Mouse (Mus musculus): ENCODE data around the gene Il11.

The Il11 gene

GRCm38 (mm10) chr7:4788499-4789435 lies 6.1 kb upstream of the Il11 start:
- no peak for DNase-seq (ENCODE audit: low read depth, low spot score)

- no peak for DNase-seq (ENCODE audit: low read depth, low spot score)
Measured at GRCm38 (mm10) chr7:4783667-4784268, 1.1 kb upstream of the Il11 start.

GRCm38 (mm10) chr7:4782130-4782529 lies 529 bp downstream of the Il11 start:
- DNase-seq (ENCODE audit: low read depth, low spot score) = no peak

GRCm38 (mm10) chr7:4779921-4780320 lies 2.7 kb downstream of the Il11 start:
- no peak for DNase-seq (ENCODE audit: low read depth, low spot score)

GRCm38 (mm10) chr7:4777851-4778637 lies 4.6 kb downstream of the Il11 start:
- DNase-seq (ENCODE audit: low read depth, low spot score) = no peak

- DNase-seq (ENCODE audit: low read depth, low spot score) = no peak
Measured at GRCm38 (mm10) chr7:4776861-4777830, 5.5 kb downstream of the Il11 start.

- no peak for DNase-seq (ENCODE audit: low read depth, low spot score)
Measured at GRCm38 (mm10) chr7:4776131-4776530, 6.5 kb downstream of the Il11 start.

GRCm38 (mm10) chr7:4771202-4771601 lies 11.5 kb downstream of the Il11 start, which contains the start of gene Fam71e2:
Gene Fam71e2, minus strand, starts transcription at chr7:4771302.
- DNase-seq (ENCODE audit: low read depth, low spot score) = no peak

- no peak for DNase-seq (ENCODE audit: low read depth, low spot score)
Measured at GRCm38 (mm10) chr7:4764946-4765710, 17.5 kb downstream of the Il11 start.

GRCm38 (mm10) chr7:4759670-4760069 lies 23.0 kb downstream of the Il11 start:
- no peak for DNase-seq (ENCODE audit: low read depth, low spot score)

GRCm38 (mm10) chr7:4752821-4753570 lies 29.7 kb downstream of the Il11 start, which contains the start of gene Cox6b2:
Gene Cox6b2, minus strand, starts transcription at chr7:4753094.
- DNase-seq (ENCODE audit: low read depth, low spot score) = no peak

- DNase-seq (ENCODE audit: low read depth, low spot score) = no peak
Measured at GRCm38 (mm10) chr7:4751971-4752820, 30.5 kb downstream of the Il11 start.

- DNase-seq (ENCODE audit: low read depth, low spot score) = no peak
Measured at GRCm38 (mm10) chr7:4749169-4749568, 33.5 kb downstream of the Il11 start.

- no peak for DNase-seq (ENCODE audit: low read depth, low spot score)
Measured at GRCm38 (mm10) chr7:4748321-4748720, 34.3 kb downstream of the Il11 start.

- no peak for DNase-seq (ENCODE audit: low read depth, low spot score)
Measured at GRCm38 (mm10) chr7:4747156-4747899, 35.3 kb downstream of the Il11 start.

GRCm38 (mm10) chr7:4746326-4746980 lies 36.2 kb downstream of the Il11 start:
- DNase-seq (ENCODE audit: low read depth, low spot score) = no peak

GRCm38 (mm10) chr7:4744886-4745285 lies 37.8 kb downstream of the Il11 start:
- no peak for DNase-seq (ENCODE audit: low read depth, low spot score)

All from telencephalon, adult 2 months (tissue).